Mouse (Mus musculus): Measurements from ENCODE around the gene 9530068E07Rik. TPM values are rescaled to one million over a fixed set of nuclear protein-coding genes. Genes with fewer than 3 reads are reported as not detected.
"Not testable (repeated sequence)": the region's sequence is repeated elsewhere in the genome, so short reads cannot be mapped to it uniquely, and the experiment has no call there.

The 9530068E07Rik gene
- polyA plus RNA-seq, 1 experiment from 2014 or later = 136 TPM

GRCm38 (mm10) chr11:52386892-52387291 lies 9.3 kb upstream of the 9530068E07Rik start:
- Histone ChIP-seq H3K4me2 (ENCODE audit: low read length) (no peak overlapping the region), H3K9ac (ENCODE audit: low read depth, low read length) (no peak overlapping the region), H3K27ac (ENCODE audit: low read depth, low read length) (no peak overlapping the region), H3K9me3 (ENCODE audit: control insufficient read depth, low read length) (no peaks in the 10 kb centered on the region), H3K4me3 (ENCODE audit: low read length) (no peak overlapping the region), H3K27me3 (replicated peaks; ENCODE audit: control insufficient read depth, insufficient read depth, low read length) (no peaks in the 10 kb centered on the region), H3K4me1 (ENCODE audit: control insufficient read depth, insufficient read depth, low read depth, low read length) (no peaks in the 10 kb centered on the region), H3K36me3 (ENCODE audit: control insufficient read depth, insufficient read depth, low read length) (peaks cover 45% of the 10 kb centered on the region)
- 82% methylated on average over 3 of the region's 3 CpGs for WGBS
- ATAC-seq = no peak

- H3K4me3 ChIP-seq (ENCODE audit: low read length) = no peak overlapping the region
- H3K9me3 ChIP-seq (ENCODE audit: control insufficient read depth, low read length) = no peaks in the 10 kb centered on the region
- H3K27ac ChIP-seq (ENCODE audit: low read depth, low read length) = no peak overlapping the region
- H3K4me2 ChIP-seq (ENCODE audit: low read length) = no peak overlapping the region
- peaks cover 40% of the 10 kb centered on the region for H3K36me3 ChIP-seq (ENCODE audit: control insufficient read depth, insufficient read depth, low read length)
- WGBS = 95% methylated on average over 12 of the region's 12 CpGs
- no peaks in the 10 kb centered on the region for H3K27me3 ChIP-seq (replicated peaks; ENCODE audit: control insufficient read depth, insufficient read depth, low read length)
- ATAC-seq = no peak
- no peak overlapping the region for H3K9ac ChIP-seq (ENCODE audit: low read depth, low read length)
- H3K4me1 ChIP-seq (ENCODE audit: control insufficient read depth, insufficient read depth, low read depth, low read length) = no peaks in the 10 kb centered on the region
Observed at GRCm38 (mm10) chr11:52388150-52388549, 8.1 kb upstream of the 9530068E07Rik start.

- not testable (repeated sequence) for H3K4me2 ChIP-seq (ENCODE audit: low read length); H3K9ac ChIP-seq (ENCODE audit: low read depth, low read length); ATAC-seq; H3K27ac ChIP-seq (ENCODE audit: low read depth, low read length); H3K9me3 ChIP-seq (ENCODE audit: control insufficient read depth, low read length); H3K27me3 ChIP-seq (replicated peaks; ENCODE audit: control insufficient read depth, insufficient read depth, low read length); H3K4me3 ChIP-seq (ENCODE audit: low read length); H3K4me1 ChIP-seq (ENCODE audit: control insufficient read depth, insufficient read depth, low read depth, low read length)
- peaks cover 36% of the 10 kb centered on the region for H3K36me3 ChIP-seq (ENCODE audit: control insufficient read depth, insufficient read depth, low read length)
- WGBS = 96% methylated on average over 5 of the region's 5 CpGs
Observed at GRCm38 (mm10) chr11:52388979-52389378, 7.2 kb upstream of the 9530068E07Rik start.

GRCm38 (mm10) chr11:52389933-52390332 lies 6.3 kb upstream of the 9530068E07Rik start:
- Histone ChIP-seq H3K27me3 (replicated peaks; ENCODE audit: control insufficient read depth, insufficient read depth, low read length) (no peaks in the 10 kb centered on the region), H3K9ac (ENCODE audit: low read depth, low read length) (no peak overlapping the region), H3K9me3 (ENCODE audit: control insufficient read depth, low read length) (no peaks in the 10 kb centered on the region), H3K4me2 (ENCODE audit: low read length) (no peak overlapping the region), H3K36me3 (ENCODE audit: control insufficient read depth, insufficient read depth, low read length) (peaks cover 29% of the 10 kb centered on the region), H3K4me1 (ENCODE audit: control insufficient read depth, insufficient read depth, low read depth, low read length) (no peaks in the 10 kb centered on the region), H3K27ac (ENCODE audit: low read depth, low read length) (no peak overlapping the region), H3K4me3 (ENCODE audit: low read length) (no peak overlapping the region)
- no peak for ATAC-seq
- WGBS = 93% methylated on average over 7 of the region's 7 CpGs

- Histone ChIP-seq H3K9ac (ENCODE audit: low read depth, low read length) (no peak overlapping the region), H3K27ac (ENCODE audit: low read depth, low read length) (no peak overlapping the region), H3K36me3 (ENCODE audit: control insufficient read depth, insufficient read depth, low read length) (peaks cover 5% of the 10 kb centered on the region), H3K27me3 (replicated peaks; ENCODE audit: control insufficient read depth, insufficient read depth, low read length) (no peaks in the 10 kb centered on the region), H3K9me3 (ENCODE audit: control insufficient read depth, low read length) (no peaks in the 10 kb centered on the region), H3K4me3 (ENCODE audit: low read length) (no peak overlapping the region), H3K4me1 (ENCODE audit: control insufficient read depth, insufficient read depth, low read depth, low read length) (peaks cover 14% of the 10 kb centered on the region), H3K4me2 (ENCODE audit: low read length) (no peak overlapping the region)
- ATAC-seq = no peak
- 78% methylated on average over 4 of the region's 4 CpGs for WGBS
Observed at GRCm38 (mm10) chr11:52394494-52394893, 1.7 kb upstream of the 9530068E07Rik start.

- no peak for ATAC-seq
- no peak overlapping the region for H3K9ac ChIP-seq (ENCODE audit: low read depth, low read length)
Observed at GRCm38 (mm10) chr11:52395343-52395742, 885 bp upstream of the 9530068E07Rik start.

GRCm38 (mm10) chr11:52396597-52397188 lies 465 bp downstream of the 9530068E07Rik start:
- peak overlapping the region; percentile 97 for H3K9ac ChIP-seq (ENCODE audit: low read depth, low read length)
- peak overlapping the region; percentile 89 for H3K27ac ChIP-seq (ENCODE audit: low read depth, low read length)
- peak overlapping the region; percentile 82 for H3K4me2 ChIP-seq (ENCODE audit: low read length)
- whole genome bisulfite sequencing = under 1% methylated on average over 33 of the region's 33 CpGs
- ATAC-seq = peak; percentile 87
- H3K27me3 ChIP-seq (replicated peaks; ENCODE audit: control insufficient read depth, insufficient read depth, low read length) = no peaks in the 10 kb centered on the region
- peak overlapping the region; percentile 84 for H3K4me3 ChIP-seq (ENCODE audit: low read length)
- H3K4me1 ChIP-seq (ENCODE audit: control insufficient read depth, insufficient read depth, low read depth, low read length) = peaks cover 14% of the 10 kb centered on the region
- H3K9me3 ChIP-seq (ENCODE audit: control insufficient read depth, low read length) = no peaks in the 10 kb centered on the region
- no peaks in the 10 kb centered on the region for H3K36me3 ChIP-seq (ENCODE audit: control insufficient read depth, insufficient read depth, low read length)

More at GRCm38 (mm10) chr11:52395343-52395742, 885 bp upstream of the 9530068E07Rik start:
- H3K4me3 ChIP-seq (ENCODE audit: low read length) = no peak overlapping the region
- no peaks in the 10 kb centered on the region for H3K27me3 ChIP-seq (replicated peaks; ENCODE audit: control insufficient read depth, insufficient read depth, low read length)
- 41% methylated on average over 4 of the region's 4 CpGs for WGBS
- H3K36me3 ChIP-seq (ENCODE audit: control insufficient read depth, insufficient read depth, low read length) = no peaks in the 10 kb centered on the region; the same call in 1 of the 2 replicates
- no peaks in the 10 kb centered on the region for H3K9me3 ChIP-seq (ENCODE audit: control insufficient read depth, low read length)
- H3K4me2 ChIP-seq (ENCODE audit: low read length) = no peak overlapping the region
- H3K27ac ChIP-seq (ENCODE audit: low read depth, low read length) = no peak overlapping the region
- peaks cover 14% of the 10 kb centered on the region for H3K4me1 ChIP-seq (ENCODE audit: control insufficient read depth, insufficient read depth, low read depth, low read length)

GRCm38 (mm10) chr11:52397385-52397987 lies 1.3 kb downstream of the 9530068E07Rik start:
- ATAC-seq = no peak
- H3K4me1 ChIP-seq (ENCODE audit: control insufficient read depth, insufficient read depth, low read depth, low read length) = peaks cover 14% of the 10 kb centered on the region
- H3K9me3 ChIP-seq (ENCODE audit: control insufficient read depth, low read length) = no peaks in the 10 kb centered on the region
- no peak overlapping the region for H3K9ac ChIP-seq (ENCODE audit: low read depth, low read length)
- no peaks in the 10 kb centered on the region for H3K27me3 ChIP-seq (replicated peaks; ENCODE audit: control insufficient read depth, insufficient read depth, low read length)
- peak overlapping the region; percentile 82 for H3K4me2 ChIP-seq (ENCODE audit: low read length)
- peak overlapping the region; percentile 84 for H3K4me3 ChIP-seq (ENCODE audit: low read length)
- H3K27ac ChIP-seq (ENCODE audit: low read depth, low read length) = no peak overlapping the region
- H3K36me3 ChIP-seq (ENCODE audit: control insufficient read depth, insufficient read depth, low read length) = no peaks in the 10 kb centered on the region
- WGBS = 87% methylated on average over 4 of the region's 4 CpGs

GRCm38 (mm10) chr11:52401476-52401875 lies 5.2 kb downstream of the 9530068E07Rik start:
- Histone ChIP-seq H3K9ac (ENCODE audit: low read depth, low read length) (no peak overlapping the region), H3K27ac (ENCODE audit: low read depth, low read length) (no peak overlapping the region), H3K4me3 (ENCODE audit: low read length) (no peak overlapping the region), H3K27me3 (replicated peaks; ENCODE audit: control insufficient read depth, insufficient read depth, low read length) (no peaks in the 10 kb centered on the region), H3K4me1 (ENCODE audit: control insufficient read depth, insufficient read depth, low read depth, low read length) (peaks cover 11% of the 10 kb centered on the region), H3K36me3 (ENCODE audit: control insufficient read depth, insufficient read depth, low read length) (peaks cover 5% of the 10 kb centered on the region; the same call in 1 of the 2 replicates), H3K9me3 (ENCODE audit: control insufficient read depth, low read length) (no peaks in the 10 kb centered on the region), H3K4me2 (ENCODE audit: low read length) (no peak overlapping the region)
- ATAC-seq = no peak
- 64% methylated on average over 2 of the region's 2 CpGs for WGBS

Measured in hindbrain, embryonic 16.5 days (tissue).